Mouse (Mus musculus): ENCODE data around the gene Sag. TPM values are rescaled to one million over a fixed set of nuclear protein-coding genes. Genes with fewer than 3 reads are reported as not detected.
"Not testable (repeated sequence)": the region's sequence is repeated elsewhere in the genome, so short reads cannot be mapped to it uniquely, and the experiment has no call there.

Gene Sag
- polyA plus RNA-seq, 1 experiment from 2014 or later = 2.3 TPM

GRCm38 (mm10) chr1:87825281-87825680 is 21.8 kb downstream of the Sag start:
- 86% methylated on average over 5 of the region's 5 CpGs for WGBS
- H3K36me3 ChIP-seq (replicated peaks; ENCODE audit: control insufficient read depth, insufficient read depth, low read depth, low read length) = no peaks in the 10 kb centered on the region

DNA sequence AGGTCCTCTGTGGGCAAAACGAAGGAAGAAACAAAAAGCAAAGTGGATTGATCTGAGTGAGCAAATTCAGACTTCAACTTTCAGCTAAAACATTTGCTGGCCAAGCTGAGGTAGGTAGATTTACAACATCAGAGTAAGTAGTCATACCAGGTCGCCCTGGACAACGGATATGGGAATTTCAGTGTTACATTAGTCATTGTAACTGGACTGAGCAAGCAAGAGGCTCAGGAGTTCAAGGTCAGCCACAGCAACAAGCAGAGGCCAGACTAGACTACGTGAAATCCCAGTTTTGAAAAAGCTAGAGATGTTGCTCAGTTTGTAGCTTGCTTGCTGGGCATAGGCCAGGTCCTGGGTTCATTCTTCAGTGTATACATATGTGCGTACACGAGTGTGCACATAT is 22.5 kb downstream of the Sag start:
- WGBS = 87% methylated on average over 6 of the region's 6 CpGs
- no peaks in the 10 kb centered on the region for H3K36me3 ChIP-seq (replicated peaks; ENCODE audit: control insufficient read depth, insufficient read depth, low read depth, low read length)
- H3K27ac ChIP-seq (replicated peaks; ENCODE audit: low read depth, low read length) = no peak overlapping the region
- H3K4me1 ChIP-seq (ENCODE audit: control insufficient read depth, insufficient read depth, low read length) = no peaks in the 10 kb centered on the region; the same call in 1 of the 2 replicates
- H3K9me3 ChIP-seq (replicated peaks; ENCODE audit: control insufficient read depth, low read length) = no peaks in the 10 kb centered on the region
- H3K4me2 ChIP-seq (ENCODE audit: low read depth, low read length) = no peak overlapping the region
- ATAC-seq (replicated peaks; ENCODE audit: insufficient number of reproducible peaks, low FRiP score, low TSS enrichment, low read depth) (no peak), DNase-seq (ENCODE audit: low spot score) (no peak)
- H3K4me3 ChIP-seq (ENCODE audit: low read depth, low read length) = no peak overlapping the region
- no peak overlapping the region for H3K9ac ChIP-seq (replicated peaks; ENCODE audit: low read length)
- H3K27me3 ChIP-seq (ENCODE audit: control insufficient read depth, insufficient read depth, low read length) = no peaks in the 10 kb centered on the region

More at GRCm38 (mm10) chr1:87825281-87825680, 21.8 kb downstream of the Sag start:
- Histone ChIP-seq H3K9ac (replicated peaks; ENCODE audit: low read length) (no peak overlapping the region), H3K4me3 (ENCODE audit: low read depth, low read length) (no peak overlapping the region), H3K9me3 (replicated peaks; ENCODE audit: control insufficient read depth, low read length) (no peaks in the 10 kb centered on the region), H3K27me3 (ENCODE audit: control insufficient read depth, insufficient read depth, low read length) (no peaks in the 10 kb centered on the region), H3K27ac (replicated peaks; ENCODE audit: low read depth, low read length) (no peak overlapping the region), H3K4me1 (ENCODE audit: control insufficient read depth, insufficient read depth, low read length) (no peaks in the 10 kb centered on the region; the same call in 1 of the 2 replicates), H3K4me2 (ENCODE audit: low read depth, low read length) (no peak overlapping the region)
- ATAC-seq (replicated peaks; ENCODE audit: insufficient number of reproducible peaks, low FRiP score, low TSS enrichment, low read depth) (no peak), DNase-seq (ENCODE audit: low spot score) (no peak)

DNA sequence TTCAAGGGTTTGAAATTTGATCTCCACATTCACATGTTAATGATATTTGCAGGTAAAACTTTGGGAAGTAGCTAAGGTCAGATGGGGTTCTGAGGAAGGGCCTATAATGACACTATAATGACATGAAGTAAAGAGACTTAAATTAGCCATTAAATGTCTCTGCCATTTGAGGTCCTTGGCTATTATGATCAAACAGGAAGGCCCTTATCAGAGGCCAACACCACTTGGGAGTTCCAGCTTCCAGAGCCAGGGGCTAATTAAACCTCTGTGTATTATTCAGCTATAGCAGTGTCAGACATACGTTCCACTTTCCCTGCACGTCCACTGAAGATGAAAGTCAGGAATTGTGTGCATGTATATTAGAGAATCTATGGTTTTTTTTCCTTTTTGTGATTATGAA is 23.0 kb downstream of the Sag start:
- no peak for ATAC-seq (replicated peaks; ENCODE audit: insufficient number of reproducible peaks, low FRiP score, low TSS enrichment, low read depth)
- no peak overlapping the region for H3K4me2 ChIP-seq (ENCODE audit: low read depth, low read length)
- no peaks in the 10 kb centered on the region for H3K9me3 ChIP-seq (replicated peaks; ENCODE audit: control insufficient read depth, low read length)
- H3K4me1 ChIP-seq (ENCODE audit: control insufficient read depth, insufficient read depth, low read length) = no peaks in the 10 kb centered on the region; the same call in 1 of the 2 replicates
- no peak overlapping the region for H3K9ac ChIP-seq (replicated peaks; ENCODE audit: low read length)
- DNase-seq (ENCODE audit: low spot score) = no peak
- H3K36me3 ChIP-seq (replicated peaks; ENCODE audit: control insufficient read depth, insufficient read depth, low read depth, low read length) = no peaks in the 10 kb centered on the region
- H3K27me3 ChIP-seq (ENCODE audit: control insufficient read depth, insufficient read depth, low read length) = no peaks in the 10 kb centered on the region
- 66% methylated on average over 2 of the region's 2 CpGs for WGBS
- no peak overlapping the region for H3K4me3 ChIP-seq (ENCODE audit: low read depth, low read length)
- H3K27ac ChIP-seq (replicated peaks; ENCODE audit: low read depth, low read length) = no peak overlapping the region

- WGBS = 82% methylated on average over 1 of the region's 1 CpGs
- not testable (repeated sequence) for ATAC-seq (replicated peaks; ENCODE audit: insufficient number of reproducible peaks, low FRiP score, low TSS enrichment, low read depth); H3K4me3 ChIP-seq (ENCODE audit: low read depth, low read length); H3K4me2 ChIP-seq (ENCODE audit: low read depth, low read length); H3K36me3 ChIP-seq (replicated peaks; ENCODE audit: control insufficient read depth, insufficient read depth, low read depth, low read length); H3K9me3 ChIP-seq (replicated peaks; ENCODE audit: control insufficient read depth, low read length); H3K27me3 ChIP-seq (ENCODE audit: control insufficient read depth, insufficient read depth, low read length); H3K27ac ChIP-seq (replicated peaks; ENCODE audit: low read depth, low read length); DNase-seq (ENCODE audit: low spot score); H3K4me1 ChIP-seq (ENCODE audit: control insufficient read depth, insufficient read depth, low read length); H3K9ac ChIP-seq (replicated peaks; ENCODE audit: low read length)
These were observed 24.0 kb downstream of the Sag start for GRCm38 (mm10) chr1:87827476-87827875.

- Histone ChIP-seq H3K27me3 (ENCODE audit: control insufficient read depth, insufficient read depth, low read length) (no peaks in the 10 kb centered on the region), H3K9ac (replicated peaks; ENCODE audit: low read length) (no peak overlapping the region), H3K27ac (replicated peaks; ENCODE audit: low read depth, low read length) (no peak overlapping the region), H3K9me3 (replicated peaks; ENCODE audit: control insufficient read depth, low read length) (no peaks in the 10 kb centered on the region), H3K4me1 (ENCODE audit: control insufficient read depth, insufficient read depth, low read length) (no peaks in the 10 kb centered on the region; the same call in 1 of the 2 replicates), H3K4me3 (ENCODE audit: low read depth, low read length) (no peak overlapping the region), H3K4me2 (ENCODE audit: low read depth, low read length) (no peak overlapping the region), H3K36me3 (replicated peaks; ENCODE audit: control insufficient read depth, insufficient read depth, low read depth, low read length) (no peaks in the 10 kb centered on the region)
- no peak for ATAC-seq (replicated peaks; ENCODE audit: insufficient number of reproducible peaks, low FRiP score, low TSS enrichment, low read depth)
- no peak for DNase-seq (ENCODE audit: low spot score)
- WGBS = 74% methylated on average over 9 of the region's 9 CpGs
These were observed 24.7 kb downstream of the Sag start for GRCm38 (mm10) chr1:87828185-87828584.

GRCm38 (mm10) chr1:87828926-87829580 is 25.6 kb downstream of the Sag start:
- ATAC-seq (replicated peaks; ENCODE audit: insufficient number of reproducible peaks, low FRiP score, low TSS enrichment, low read depth) = no peak
- H3K27me3 ChIP-seq (ENCODE audit: control insufficient read depth, insufficient read depth, low read length) = no peaks in the 10 kb centered on the region
- H3K9me3 ChIP-seq (replicated peaks; ENCODE audit: control insufficient read depth, low read length) = no peaks in the 10 kb centered on the region
- H3K9ac ChIP-seq (replicated peaks; ENCODE audit: low read length) = no peak overlapping the region
- DNase-seq (ENCODE audit: low spot score) = peak; percentile 12
- no peak overlapping the region for H3K4me2 ChIP-seq (ENCODE audit: low read depth, low read length)
- no peak overlapping the region for H3K27ac ChIP-seq (replicated peaks; ENCODE audit: low read depth, low read length)
- H3K4me3 ChIP-seq (ENCODE audit: low read depth, low read length) = no peak overlapping the region
- 52% methylated on average over 7 of the region's 7 CpGs for WGBS
- no peaks in the 10 kb centered on the region; the same call in 1 of the 2 replicates for H3K4me1 ChIP-seq (ENCODE audit: control insufficient read depth, insufficient read depth, low read length)
- H3K36me3 ChIP-seq (replicated peaks; ENCODE audit: control insufficient read depth, insufficient read depth, low read depth, low read length) = no peaks in the 10 kb centered on the region

DNA sequence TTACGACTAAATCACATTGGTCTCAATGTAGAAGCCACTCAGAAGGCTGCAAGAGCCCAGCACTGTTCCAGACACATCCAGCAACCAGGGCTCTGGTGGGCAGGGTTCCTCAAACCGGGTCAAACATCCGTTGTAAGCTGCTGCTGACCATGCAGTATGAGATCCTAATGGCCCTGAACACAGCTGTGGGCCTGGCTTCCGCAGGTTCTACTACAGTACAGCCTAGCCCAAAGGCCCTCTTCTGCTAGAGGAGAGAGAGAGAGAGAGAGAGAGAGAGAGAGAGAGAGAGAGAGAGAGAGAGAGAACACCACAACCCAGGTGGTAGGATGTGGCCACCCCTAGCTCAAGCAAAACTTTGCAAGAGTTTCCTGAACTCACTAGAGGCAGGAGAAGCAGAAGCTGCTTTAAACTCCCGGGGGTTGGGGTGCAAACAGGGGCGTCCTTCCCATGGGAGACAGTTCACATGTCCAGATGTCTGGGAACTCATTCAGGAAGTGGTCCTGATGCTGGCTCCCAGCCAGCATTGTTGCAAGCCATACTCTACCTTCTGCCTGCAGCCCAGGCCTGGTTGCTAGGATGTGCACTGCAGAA is 26.2 kb downstream of the Sag start:
- no peak overlapping the region for H3K4me2 ChIP-seq (ENCODE audit: low read depth, low read length)
- 63% methylated on average over 6 of the region's 6 CpGs for WGBS
- no peaks in the 10 kb centered on the region; the same call in 1 of the 2 replicates for H3K4me1 ChIP-seq (ENCODE audit: control insufficient read depth, insufficient read depth, low read length)
- ATAC-seq (replicated peaks; ENCODE audit: insufficient number of reproducible peaks, low FRiP score, low TSS enrichment, low read depth) (no peak), DNase-seq (ENCODE audit: low spot score) (no peak)
- no peaks in the 10 kb centered on the region for H3K27me3 ChIP-seq (ENCODE audit: control insufficient read depth, insufficient read depth, low read length)
- no peak overlapping the region for H3K27ac ChIP-seq (replicated peaks; ENCODE audit: low read depth, low read length)
- no peak overlapping the region for H3K9ac ChIP-seq (replicated peaks; ENCODE audit: low read length)
- H3K9me3 ChIP-seq (replicated peaks; ENCODE audit: control insufficient read depth, low read length) = no peaks in the 10 kb centered on the region
- H3K4me3 ChIP-seq (ENCODE audit: low read depth, low read length) = no peak overlapping the region
- H3K36me3 ChIP-seq (replicated peaks; ENCODE audit: control insufficient read depth, insufficient read depth, low read depth, low read length) = no peaks in the 10 kb centered on the region

- no peak; the same call in 1 of the 2 replicates for ATAC-seq (replicated peaks; ENCODE audit: insufficient number of reproducible peaks, low FRiP score, low TSS enrichment, low read depth)
- DNase-seq (ENCODE audit: low spot score) = no peak
- no peak overlapping the region for H3K9ac ChIP-seq (replicated peaks; ENCODE audit: low read length)
- 0 out of 2 replicates have a peak overlapping the region, but pooled peaks have one; percentile 1 for H3K27ac ChIP-seq (replicated peaks; ENCODE audit: low read depth, low read length)
- 60% methylated on average over 1 of the region's 1 CpGs for WGBS
- no peaks in the 10 kb centered on the region for H3K36me3 ChIP-seq (replicated peaks; ENCODE audit: control insufficient read depth, insufficient read depth, low read depth, low read length)
- no peak overlapping the region for H3K4me3 ChIP-seq (ENCODE audit: low read depth, low read length)
- H3K4me1 ChIP-seq (ENCODE audit: control insufficient read depth, insufficient read depth, low read length) = no peaks in the 10 kb centered on the region
- no peaks in the 10 kb centered on the region for H3K27me3 ChIP-seq (ENCODE audit: control insufficient read depth, insufficient read depth, low read length)
- no peak overlapping the region for H3K4me2 ChIP-seq (ENCODE audit: low read depth, low read length)
- H3K9me3 ChIP-seq (replicated peaks; ENCODE audit: control insufficient read depth, low read length) = no peaks in the 10 kb centered on the region
These were observed 33.0 kb downstream of the Sag start for GRCm38 (mm10) chr1:87836453-87836852.
